Mouse (Mus musculus): ENCODE measurements at regions not wholly inside any gene's neighbourhood (a gene's known extent, or its start where the extent isn't known, plus 50 kb on each side); places are given as distances from the start of the nearest gene placed in this dataset.
A peak's percentile ranks its signal among the peaks of the same experiment; 100 is the strongest.

- no peaks in the 10 kb centered on the region for H3K27me3 ChIP-seq (ENCODE audit: control insufficient read depth, insufficient read depth, low read length)
- no peaks in the 10 kb centered on the region for H3K9me3 ChIP-seq (replicated peaks; ENCODE audit: control insufficient read depth, low read length)
- no peaks in the 10 kb centered on the region for H3K36me3 ChIP-seq (replicated peaks; ENCODE audit: control insufficient read depth, insufficient read depth, low read depth, low read length)
- no peak for DNase-seq (ENCODE audit: low spot score)
- no peak overlapping the region for H3K4me3 ChIP-seq (ENCODE audit: low read depth, low read length)
- no peaks in the 10 kb centered on the region for H3K4me1 ChIP-seq (ENCODE audit: control insufficient read depth, insufficient read depth, low read length)
- H3K4me2 ChIP-seq (ENCODE audit: low read depth, low read length), result no peak overlapping the region
- 71% methylated on average over 12 of the region's 12 CpGs for WGBS
- no peak for ATAC-seq (replicated peaks; ENCODE audit: insufficient number of reproducible peaks, low FRiP score, low TSS enrichment, low read depth)
- no peak overlapping the region for H3K9ac ChIP-seq (replicated peaks; ENCODE audit: low read length)
- H3K27ac ChIP-seq (replicated peaks; ENCODE audit: low read depth, low read length), result no peak overlapping the region
These were observed 91.4 kb upstream of the Zfp618 start for GRCm38 (mm10) chr4:62873986-62874385.

- WGBS, result 79% methylated on average over 7 of the region's 7 CpGs
- no peaks in the 10 kb centered on the region for H3K36me3 ChIP-seq (replicated peaks; ENCODE audit: control insufficient read depth, insufficient read depth, low read depth, low read length)
- ATAC-seq (replicated peaks; ENCODE audit: insufficient number of reproducible peaks, low FRiP score, low TSS enrichment, low read depth) (no peak), DNase-seq (ENCODE audit: low spot score) (no peak)
- no peak overlapping the region for H3K9ac ChIP-seq (replicated peaks; ENCODE audit: low read length)
- no peak overlapping the region for H3K27ac ChIP-seq (replicated peaks; ENCODE audit: low read depth, low read length)
- H3K4me2 ChIP-seq (ENCODE audit: low read depth, low read length), result no peak overlapping the region
- no peaks in the 10 kb centered on the region for H3K4me1 ChIP-seq (ENCODE audit: control insufficient read depth, insufficient read depth, low read length)
- no peaks in the 10 kb centered on the region for H3K27me3 ChIP-seq (ENCODE audit: control insufficient read depth, insufficient read depth, low read length)
- no peaks in the 10 kb centered on the region for H3K9me3 ChIP-seq (replicated peaks; ENCODE audit: control insufficient read depth, low read length)
- no peak overlapping the region for H3K4me3 ChIP-seq (ENCODE audit: low read depth, low read length)
These were observed 87.3 kb upstream of the Zfp618 start for GRCm38 (mm10) chr4:62878063-62878462.

- no peak for ATAC-seq (replicated peaks; ENCODE audit: insufficient number of reproducible peaks, low FRiP score, low TSS enrichment, low read depth)
- Histone ChIP-seq H3K9me3 (replicated peaks; ENCODE audit: control insufficient read depth, low read length) (no peaks in the 10 kb centered on the region), H3K4me2 (ENCODE audit: low read depth, low read length) (no peak overlapping the region), H3K36me3 (replicated peaks; ENCODE audit: control insufficient read depth, insufficient read depth, low read depth, low read length) (no peaks in the 10 kb centered on the region), H3K4me1 (ENCODE audit: control insufficient read depth, insufficient read depth, low read length) (no peaks in the 10 kb centered on the region), H3K4me3 (ENCODE audit: low read depth, low read length) (no peak overlapping the region), H3K27me3 (ENCODE audit: control insufficient read depth, insufficient read depth, low read length) (no peaks in the 10 kb centered on the region), H3K9ac (replicated peaks; ENCODE audit: low read length) (no peak overlapping the region), H3K27ac (replicated peaks; ENCODE audit: low read depth, low read length) (no peak overlapping the region)
- DNase-seq (ENCODE audit: low spot score), result no peak
- 86% methylated on average over 3 of the region's 3 CpGs for WGBS
These were observed 86.4 kb upstream of the Zfp618 start for GRCm38 (mm10) chr4:62878927-62879326.

- Histone ChIP-seq H3K27ac (replicated peaks; ENCODE audit: low read depth, low read length) (no peak overlapping the region), H3K36me3 (replicated peaks; ENCODE audit: control insufficient read depth, insufficient read depth, low read depth, low read length) (no peaks in the 10 kb centered on the region), H3K4me1 (ENCODE audit: control insufficient read depth, insufficient read depth, low read length) (no peaks in the 10 kb centered on the region), H3K9me3 (replicated peaks; ENCODE audit: control insufficient read depth, low read length) (no peaks in the 10 kb centered on the region), H3K9ac (replicated peaks; ENCODE audit: low read length) (no peak overlapping the region), H3K4me2 (ENCODE audit: low read depth, low read length) (no peak overlapping the region), H3K27me3 (ENCODE audit: control insufficient read depth, insufficient read depth, low read length) (no peaks in the 10 kb centered on the region), H3K4me3 (ENCODE audit: low read depth, low read length) (no peak overlapping the region)
- ATAC-seq (replicated peaks; ENCODE audit: insufficient number of reproducible peaks, low FRiP score, low TSS enrichment, low read depth) (no peak), DNase-seq (ENCODE audit: low spot score) (no peak)
- WGBS, result 71% methylated on average over 10 of the region's 11 CpGs
These were observed 83.5 kb upstream of the Zfp618 start for GRCm38 (mm10) chr4:62881824-62882223.

- ATAC-seq (replicated peaks; ENCODE audit: insufficient number of reproducible peaks, low FRiP score, low TSS enrichment, low read depth), result no peak
- H3K36me3 ChIP-seq (replicated peaks; ENCODE audit: control insufficient read depth, insufficient read depth, low read depth, low read length), result no peaks in the 10 kb centered on the region
- H3K4me2 ChIP-seq (ENCODE audit: low read depth, low read length), result no peak overlapping the region
- H3K9me3 ChIP-seq (replicated peaks; ENCODE audit: control insufficient read depth, low read length), result no peaks in the 10 kb centered on the region
- H3K27me3 ChIP-seq (ENCODE audit: control insufficient read depth, insufficient read depth, low read length), result no peaks in the 10 kb centered on the region
- DNase-seq (ENCODE audit: low spot score), result no peak
- no peak overlapping the region for H3K4me3 ChIP-seq (ENCODE audit: low read depth, low read length)
- H3K27ac ChIP-seq (replicated peaks; ENCODE audit: low read depth, low read length), result no peak overlapping the region
- 87% methylated on average over 8 of the region's 8 CpGs for WGBS
- no peak overlapping the region for H3K9ac ChIP-seq (replicated peaks; ENCODE audit: low read length)
- H3K4me1 ChIP-seq (ENCODE audit: control insufficient read depth, insufficient read depth, low read length), result no peaks in the 10 kb centered on the region
These were observed 83.1 kb upstream of the Zfp618 start for GRCm38 (mm10) chr4:62882276-62882675.

GRCm38 (mm10) chr4:62888736-62889135, 76.6 kb upstream of the Zfp618 start:
- H3K36me3 ChIP-seq (replicated peaks; ENCODE audit: control insufficient read depth, insufficient read depth, low read depth, low read length), result no peaks in the 10 kb centered on the region
- no peaks in the 10 kb centered on the region for H3K9me3 ChIP-seq (replicated peaks; ENCODE audit: control insufficient read depth, low read length)
- WGBS, result 86% methylated on average over 7 of the region's 7 CpGs
- H3K4me2 ChIP-seq (ENCODE audit: low read depth, low read length), result no peak overlapping the region
- no peak overlapping the region for H3K4me3 ChIP-seq (ENCODE audit: low read depth, low read length)
- H3K27ac ChIP-seq (replicated peaks; ENCODE audit: low read depth, low read length), result no peak overlapping the region
- H3K4me1 ChIP-seq (ENCODE audit: control insufficient read depth, insufficient read depth, low read length), result no peaks in the 10 kb centered on the region; the same call in 1 of the 2 replicates
- no peak overlapping the region for H3K9ac ChIP-seq (replicated peaks; ENCODE audit: low read length)
- ATAC-seq (replicated peaks; ENCODE audit: insufficient number of reproducible peaks, low FRiP score, low TSS enrichment, low read depth), result no peak
- H3K27me3 ChIP-seq (ENCODE audit: control insufficient read depth, insufficient read depth, low read length), result no peaks in the 10 kb centered on the region
- no peak for DNase-seq (ENCODE audit: low spot score)

GRCm38 (mm10) chr4:62889708-62890107, 75.7 kb upstream of the Zfp618 start:
- no peaks in the 10 kb centered on the region for H3K27me3 ChIP-seq (ENCODE audit: control insufficient read depth, insufficient read depth, low read length)
- H3K4me2 ChIP-seq (ENCODE audit: low read depth, low read length), result no peak overlapping the region
- H3K9ac ChIP-seq (replicated peaks; ENCODE audit: low read length), result no peak overlapping the region
- no peaks in the 10 kb centered on the region for H3K36me3 ChIP-seq (replicated peaks; ENCODE audit: control insufficient read depth, insufficient read depth, low read depth, low read length)
- peak; percentile 67 for DNase-seq (ENCODE audit: low spot score)
- H3K4me3 ChIP-seq (ENCODE audit: low read depth, low read length), result no peak overlapping the region
- H3K9me3 ChIP-seq (replicated peaks; ENCODE audit: control insufficient read depth, low read length), result no peaks in the 10 kb centered on the region
- no peaks in the 10 kb centered on the region; the same call in 1 of the 2 replicates for H3K4me1 ChIP-seq (ENCODE audit: control insufficient read depth, insufficient read depth, low read length)
- 44% methylated on average over 4 of the region's 4 CpGs for WGBS
- ATAC-seq (replicated peaks; ENCODE audit: insufficient number of reproducible peaks, low FRiP score, low TSS enrichment, low read depth), result 0 out of 2 replicates have a peak, but pooled peaks have one; percentile 36
- no peak overlapping the region for H3K27ac ChIP-seq (replicated peaks; ENCODE audit: low read depth, low read length)

GRCm38 (mm10) chr4:62890588-62891580, 74.5 kb upstream of the Zfp618 start:
- Histone ChIP-seq H3K27ac (replicated peaks; ENCODE audit: low read depth, low read length) (no peak overlapping the region), H3K4me1 (ENCODE audit: control insufficient read depth, insufficient read depth, low read length) (no peaks in the 10 kb centered on the region; the same call in 1 of the 2 replicates), H3K4me2 (ENCODE audit: low read depth, low read length) (no peak overlapping the region), H3K36me3 (replicated peaks; ENCODE audit: control insufficient read depth, insufficient read depth, low read depth, low read length) (no peaks in the 10 kb centered on the region), H3K4me3 (ENCODE audit: low read depth, low read length) (no peak overlapping the region), H3K27me3 (ENCODE audit: control insufficient read depth, insufficient read depth, low read length) (no peaks in the 10 kb centered on the region), H3K9ac (replicated peaks; ENCODE audit: low read length) (no peak overlapping the region), H3K9me3 (replicated peaks; ENCODE audit: control insufficient read depth, low read length) (no peaks in the 10 kb centered on the region)
- DNase-seq (ENCODE audit: low spot score) (no peak), ATAC-seq (replicated peaks; ENCODE audit: insufficient number of reproducible peaks, low FRiP score, low TSS enrichment, low read depth) (no peak)
- 47% methylated on average over 21 of the region's 21 CpGs for WGBS

All from embryonic facial prominence, embryonic 11.5 days (tissue).